Mouse (Mus musculus) heart, postnatal 0 days (tissue): Measurements from ENCODE around the gene Dusp6. TPM values are rescaled to one million over a fixed set of nuclear protein-coding genes. Genes with fewer than 3 reads are reported as not detected.

Source experiments
- ATAC-seq: fragments of 200-750 bp; cut with Nextera tagmentation; 2 replicates; pipeline ENCODE4 v1.8.0; 2017; ENCODE audit warnings: low read depth, moderate number of reproducible peaks, moderate library complexity; ENCODE audit not compliant: insufficient read depth
- DNase-seq: peaks from one replicate; pipeline ENCODE4 v3.0.0-alpha.2; 2016; ENCODE audit warnings: low spot score
- H3K27ac ChIP-seq: fragments of 300-500 bp; sonication (generic); 2 replicates; pipeline ENCODE4 v1.5.1; 2014; ENCODE audit warnings: low read depth, mild to moderate bottlenecking
- H3K27me3 ChIP-seq: fragments of 300-500 bp; sonication (generic); 2 replicates; pipeline ENCODE4 v1.6.1; 2014; ENCODE audit warnings: low read length, mixed read lengths; ENCODE audit not compliant: control insufficient read depth, insufficient read depth
- H3K36me3 ChIP-seq: fragments of 300-500 bp; sonication (generic); replicated peaks from 2 replicates; pipeline ENCODE4 v1.6.1; 2014; ENCODE audit warnings: low read length, mixed read lengths; ENCODE audit not compliant: control insufficient read depth, insufficient read depth
- H3K4me1 ChIP-seq: fragments of 300-500 bp; sonication (generic); 2 replicates; pipeline ENCODE4 v1.6.1; 2014; ENCODE audit warnings: antibody characterized with exemption; ENCODE audit not compliant: control insufficient read depth, insufficient read depth
- H3K4me2 ChIP-seq: fragments of 300-500 bp; sonication (generic); 2 replicates; pipeline ENCODE4 v1.6.1; 2014; ENCODE audit warnings: low read depth, mild to moderate bottlenecking, low read length, moderate library complexity
- H3K4me3 ChIP-seq: fragments of 300-500 bp; sonication (generic); 2 replicates; pipeline ENCODE4 v1.5.1; 2014; ENCODE audit warnings: low read depth, low read length
- H3K9ac ChIP-seq: fragments of 300-500 bp; sonication (generic); replicated peaks from 2 replicates; pipeline ENCODE4 v1.6.1; 2014; ENCODE audit warnings: low read depth, low read length, mixed read lengths
- H3K9me3 ChIP-seq: fragments of 300-500 bp; sonication (generic); replicated peaks from 2 replicates; pipeline ENCODE4 v1.6.1; 2016; ENCODE audit warnings: low read length; ENCODE audit not compliant: control insufficient read depth
- CTCF ChIP-seq: IDR thresholded peaks from 2 replicates; pipeline ENCODE4 v1.5.1; 2016; ENCODE audit warnings: antibody characterized with exemption, control low read depth, low read depth
- EP300 ChIP-seq: IDR thresholded peaks from 2 replicates; pipeline ENCODE4 v1.6.1; 2016; ENCODE audit warnings: antibody characterized with exemption, low read depth
- WGBS: fragments of 180-500 bp; shearing (Covaris S2); extraction: QIAGEN DNeasy Blood & Tissue Kit; methylation state at CpG from one replicate; pipeline ENCODE4 v1.1.7; 2014; 5-methylcytosine and 5-hydroxymethylcytosine counted together
- polyA plus RNA-seq: library from polyadenylated mRNA; unstranded; fragments of >200 nt; fragmentation: Nextera tagmentation; extraction: Ambion mirVana; gene quantifications from 2 replicates; pipeline ENCODE4 v1.2.1, GENCODE M21; 2015
- total RNA-seq: library from RNA; depleted of rRNA; stranded (reverse); fragments of >200 nt; gene quantifications from 2 replicates; pipeline ENCODE4 v1.2.3, GENCODE M21; 2014; ENCODE audit warnings: low replicate concordance

Dusp6 gene
- total and polyA plus RNA-seq, 2 experiments from 2014 or later, result 23.2 to 73.6 TPM

DNA sequence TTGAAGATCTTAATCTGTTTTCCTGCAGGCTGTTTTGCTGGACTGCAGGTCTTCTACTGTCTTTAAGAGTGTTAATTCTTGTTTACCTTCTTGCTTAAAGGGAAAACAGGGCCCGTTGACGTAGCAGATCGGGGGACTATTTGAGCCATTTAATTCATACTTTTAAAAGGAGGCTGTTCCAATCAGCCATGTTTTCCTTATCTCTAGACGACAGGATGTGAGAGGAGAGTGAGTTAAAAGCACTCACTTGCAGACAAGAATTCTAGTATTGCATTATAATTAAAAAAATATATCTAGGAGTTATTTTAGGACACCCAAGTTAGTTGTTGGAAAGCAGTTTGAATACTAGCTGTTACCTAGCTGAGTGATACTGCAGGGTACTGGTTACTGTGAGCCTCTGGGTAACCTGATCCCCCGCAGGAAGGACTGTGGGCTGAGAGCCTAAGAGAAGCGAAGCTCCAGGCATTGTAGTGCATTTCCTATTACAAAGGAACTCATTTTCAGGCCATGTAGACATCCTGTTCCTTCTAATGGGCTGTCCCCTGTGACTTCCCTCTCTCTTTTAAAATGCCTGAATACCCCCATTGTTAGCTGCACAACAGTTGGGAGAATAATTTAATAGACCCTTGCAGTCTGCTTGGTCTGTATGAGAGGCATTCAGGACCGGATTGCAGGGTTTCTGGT, 2.1 kb downstream of the Dusp6 start:
- WGBS, result 11% methylated on average over 7 of the region's 7 CpGs
- Histone ChIP-seq H3K4me2 (peak overlapping the region; percentile 95), H3K4me3 (peak overlapping the region; percentile 92), H3K9ac (peak overlapping the region; percentile 96), H3K9me3 (no peaks in the 10 kb centered on the region), H3K36me3 (peaks cover 11% of the 10 kb centered on the region), H3K27ac (peak overlapping the region; percentile 99), H3K27me3 (no peaks in the 10 kb centered on the region), H3K4me1 (peaks cover 26% of the 10 kb centered on the region)
- DNase-seq, result no peak
- no peak for ATAC-seq
- TF ChIP-seq EP300, result no peak; the same call in 1 of the 2 replicates
- TF ChIP-seq CTCF, result no peak

GRCm38 (mm10) chr10:99266025-99266424, 3.0 kb downstream of the Dusp6 start:
- no peak for DNase-seq
- TF ChIP-seq EP300 (no peak), CTCF (no peak)
- no peaks in the 10 kb centered on the region for H3K9me3 ChIP-seq
- H3K4me1 ChIP-seq, result peaks cover 18% of the 10 kb centered on the region
- H3K4me2 ChIP-seq, result peak overlapping the region; percentile 95
- 37% methylated on average over 14 of the region's 14 CpGs for WGBS
- H3K9ac ChIP-seq, result peak overlapping the region; percentile 96
- H3K36me3 ChIP-seq, result peaks cover 11% of the 10 kb centered on the region
- H3K27ac ChIP-seq, result peak overlapping the region; percentile 99
- no peak for ATAC-seq
- peak overlapping the region; percentile 92 for H3K4me3 ChIP-seq
- no peaks in the 10 kb centered on the region for H3K27me3 ChIP-seq

DNA sequence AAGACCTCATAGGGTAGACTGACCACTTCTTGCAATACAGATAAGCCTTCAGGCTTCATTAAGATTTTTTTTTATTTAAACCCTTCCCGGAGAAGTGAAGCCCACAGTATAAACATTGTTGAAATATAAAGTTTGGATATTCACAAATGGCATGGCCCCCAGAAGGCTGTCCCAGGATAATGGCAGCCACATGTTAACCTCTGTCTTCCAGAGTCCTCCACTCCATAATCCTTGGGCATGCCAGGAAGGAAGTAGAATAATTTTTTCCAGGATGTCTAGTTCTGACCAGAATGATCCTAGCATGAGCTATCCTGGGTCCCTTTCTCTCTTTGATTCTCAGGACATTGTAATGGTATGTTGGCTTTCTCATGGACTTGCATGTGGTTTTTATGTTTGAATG, 4.6 kb downstream of the Dusp6 start:
- Histone ChIP-seq H3K27ac (peak overlapping the region; percentile 69), H3K4me3 (no peak overlapping the region), H3K4me2 (peak overlapping the region; percentile 95; the same call in 1 of the 2 replicates), H3K9me3 (no peaks in the 10 kb centered on the region), H3K9ac (no peak overlapping the region), H3K36me3 (peaks cover 11% of the 10 kb centered on the region), H3K27me3 (no peaks in the 10 kb centered on the region), H3K4me1 (peaks cover 16% of the 10 kb centered on the region)
- TF ChIP-seq CTCF (no peak), EP300 (no peak)
- ATAC-seq (no peak), DNase-seq (no peak)
- WGBS, result 61% methylated on average over 1 of the region's 1 CpGs

- Histone ChIP-seq H3K9ac (no peak overlapping the region), H3K4me2 (peak overlapping the region; percentile 95), H3K4me1 (peaks cover 16% of the 10 kb centered on the region), H3K27ac (peak overlapping the region; percentile 69), H3K9me3 (no peaks in the 10 kb centered on the region), H3K4me3 (peak overlapping the region; percentile 16; the same call in 1 of the 2 replicates), H3K36me3 (peaks cover 11% of the 10 kb centered on the region), H3K27me3 (no peaks in the 10 kb centered on the region)
- TF ChIP-seq EP300 (peak; percentile 45; the same call in 1 of the 2 replicates), CTCF (no peak)
- DNase-seq, result peak; percentile 63
- 40% methylated on average over 19 of the region's 19 CpGs for WGBS
- peak; percentile 49 for ATAC-seq
Measured at GRCm38 (mm10) chr10:99268421-99269300, 5.6 kb downstream of the Dusp6 start.

DNA sequence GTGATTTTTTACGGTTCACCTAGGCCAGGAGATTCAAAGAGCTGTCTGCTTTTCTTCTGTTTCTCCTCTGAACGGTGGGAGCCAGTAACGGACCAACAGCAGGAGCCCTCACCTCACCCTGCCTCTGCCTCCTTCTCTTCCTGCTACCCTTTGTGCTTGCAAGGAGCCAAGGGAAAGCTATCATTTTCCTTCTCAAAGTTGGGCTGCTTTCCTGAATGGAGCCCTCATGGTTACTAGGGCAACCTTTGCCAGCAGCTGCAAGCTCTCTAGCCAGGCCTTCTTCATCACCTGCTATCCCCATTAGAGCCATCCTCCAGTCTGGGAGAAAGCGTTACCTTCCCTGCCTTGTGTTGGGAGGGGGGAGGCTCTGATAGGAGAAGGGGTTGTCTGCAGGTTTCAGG, 6.3 kb downstream of the Dusp6 start:
- Histone ChIP-seq H3K9ac (no peak overlapping the region), H3K4me3 (no peak overlapping the region), H3K27me3 (no peaks in the 10 kb centered on the region), H3K9me3 (no peaks in the 10 kb centered on the region), H3K27ac (peak overlapping the region; percentile 69), H3K4me2 (peak overlapping the region; percentile 95; the same call in 1 of the 2 replicates), H3K36me3 (peaks cover 11% of the 10 kb centered on the region), H3K4me1 (peaks cover 17% of the 10 kb centered on the region)
- TF ChIP-seq CTCF (no peak), EP300 (no peak)
- 43% methylated on average over 4 of the region's 4 CpGs for WGBS
- ATAC-seq (no peak), DNase-seq (no peak)
